Mouse (Mus musculus) kidney, adult 10 weeks (tissue): Measurements from ENCODE around the gene Serpinb3c. TPM values are rescaled to one million over a fixed set of nuclear protein-coding genes. Genes with fewer than 3 reads are reported as not detected.

Source experiments
- polyA plus RNA-seq: library from polyadenylated mRNA; stranded (reverse); fragments of 350-450 nt; fragmentation: Illumina TruSeq; extraction: RNeasy Lipid Tissue Mini Kit (QIAGEN cat#74804); gene quantifications from one replicate; pipeline ENCODE4 v1.2.3, GENCODE M21; 2014; ENCODE audit warnings: low read depth, low replicate concordance

Gene Serpinb3c
- not detected for polyA plus RNA-seq

GRCm38 (mm10) chr1:107278261-107278660 lies at the start of gene Serpinb3c, which contains the start of gene Serpinb3b:
Gene Serpinb3c, minus strand, starts transcription at chr1:107278371.
Gene Serpinb3b, minus strand, starts transcription at chr1:107278361.

Other genes starting within 250 kb of the Serpinb3c start
- gene Serpinb3a, start 226.1 kb downstream of the Serpinb3c start, polyA plus RNA-seq, result not detected
- not detected for gene Serpinb3d, start 194.9 kb downstream of the Serpinb3c start, polyA plus RNA-seq
- gene Serpinb3b, start within 50 bp of the Serpinb3c start, polyA plus RNA-seq, result not detected
- not detected for gene Serpinb11, start 82.8 kb upstream of the Serpinb3c start, polyA plus RNA-seq
- not detected for gene Serpinb7, start 121.3 kb upstream of the Serpinb3c start, polyA plus RNA-seq
- gene Serpinb2, start 233.1 kb upstream of the Serpinb3c start, polyA plus RNA-seq, result not detected